Mouse (Mus musculus) kidney, adult 9 months (tissue): ENCODE results near the gene Slc51a.
A peak's percentile ranks its signal among the peaks of the same experiment; 100 is the strongest.
"Not testable (repeated sequence)": the region's sequence is repeated elsewhere in the genome, so short reads cannot be mapped to it uniquely, and the experiment has no call there.

ENCODE experiments used
- DNase-seq: peaks from one replicate; pipeline ENCODE4 v3.0.0; 2022

The Slc51a gene

DNA sequence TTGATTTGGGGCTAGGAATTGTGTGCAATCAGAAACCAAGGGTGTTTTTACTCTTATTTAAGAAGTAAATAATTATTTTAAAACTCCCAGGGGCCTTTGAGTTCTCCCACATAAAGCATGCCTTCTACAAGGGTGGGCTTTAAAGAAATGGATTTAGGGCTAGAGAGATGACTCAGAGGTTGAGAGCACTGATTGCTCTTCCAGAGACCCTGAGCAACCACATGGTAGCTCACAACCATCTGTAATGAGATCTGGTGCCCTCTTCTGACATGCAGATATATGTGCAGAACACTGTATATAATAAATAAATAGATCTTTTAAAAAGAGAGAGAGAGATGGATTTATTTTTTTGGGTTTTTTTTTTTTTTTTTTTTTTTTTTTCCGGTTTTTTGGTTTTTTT, 22.8 kb downstream of the Slc51a start:
- DNase-seq, result no peak

GRCm38 (mm10) chr16:32463426-32463825, 24.3 kb downstream of the Slc51a start:
- no peak for DNase-seq

DNA sequence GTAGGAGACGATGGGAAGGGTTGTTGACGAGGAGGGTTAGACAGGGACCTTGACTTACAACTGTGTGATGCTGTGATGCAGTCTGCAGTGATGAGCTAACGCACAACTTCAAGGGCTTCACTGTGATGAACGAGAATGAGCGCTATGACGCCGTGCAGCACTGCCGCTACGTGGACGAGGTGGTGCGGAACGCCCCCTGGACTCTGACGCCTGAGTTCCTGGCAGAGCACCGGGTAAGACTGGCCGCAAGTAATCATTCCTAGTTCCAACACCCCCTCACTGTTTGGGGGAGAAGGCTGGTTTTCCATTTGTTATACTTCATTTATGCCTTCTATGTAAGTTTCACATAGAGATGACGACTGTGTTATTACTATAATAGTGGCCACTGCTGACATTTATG, 24.7 kb downstream of the Slc51a start:
- DNase-seq, result no peak

- DNase-seq, result no peak
These were observed 26.0 kb downstream of the Slc51a start for GRCm38 (mm10) chr16:32461713-32462112.

- no peak for DNase-seq
These were observed 27.2 kb downstream of the Slc51a start for GRCm38 (mm10) chr16:32460518-32460917.

DNA sequence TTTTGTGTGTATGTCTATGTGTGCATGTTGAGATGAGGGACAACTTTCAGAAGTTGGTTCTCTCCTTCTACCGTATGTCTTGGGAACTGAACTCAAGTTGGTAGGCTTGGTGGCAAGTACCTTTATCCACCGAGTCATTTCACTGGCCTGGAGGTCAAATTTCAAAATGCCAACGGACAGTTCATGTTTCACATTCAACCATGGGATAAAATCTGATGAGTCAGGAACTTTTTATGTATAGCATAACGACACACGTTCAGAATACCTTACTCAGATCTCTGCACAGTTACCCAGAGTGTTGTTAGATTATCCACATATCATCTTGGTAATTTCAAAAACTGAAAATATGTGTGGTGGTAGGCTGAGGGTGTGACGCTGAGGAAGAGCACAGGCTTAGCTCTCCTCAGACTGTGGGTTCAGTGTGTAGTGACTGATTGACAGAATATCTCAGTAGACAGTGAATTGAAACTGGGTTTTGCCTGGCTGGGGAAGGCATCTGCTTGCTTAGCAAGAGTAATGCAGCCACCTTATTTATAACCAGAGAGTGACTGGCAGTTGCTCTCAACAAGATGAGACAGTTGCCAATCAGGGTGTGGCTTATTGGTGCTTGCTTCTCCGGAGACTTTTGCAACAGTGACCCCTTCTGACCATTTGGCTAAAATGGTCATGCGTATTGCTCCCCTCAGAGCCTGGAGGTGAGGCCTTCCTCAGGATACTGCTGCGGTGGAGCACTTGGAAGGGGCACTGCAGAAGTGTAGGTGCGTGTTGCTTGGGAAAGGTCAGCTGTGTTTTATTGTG, 29.9 kb downstream of the Slc51a start:
- DNase-seq, result peak; percentile 94

DNA sequence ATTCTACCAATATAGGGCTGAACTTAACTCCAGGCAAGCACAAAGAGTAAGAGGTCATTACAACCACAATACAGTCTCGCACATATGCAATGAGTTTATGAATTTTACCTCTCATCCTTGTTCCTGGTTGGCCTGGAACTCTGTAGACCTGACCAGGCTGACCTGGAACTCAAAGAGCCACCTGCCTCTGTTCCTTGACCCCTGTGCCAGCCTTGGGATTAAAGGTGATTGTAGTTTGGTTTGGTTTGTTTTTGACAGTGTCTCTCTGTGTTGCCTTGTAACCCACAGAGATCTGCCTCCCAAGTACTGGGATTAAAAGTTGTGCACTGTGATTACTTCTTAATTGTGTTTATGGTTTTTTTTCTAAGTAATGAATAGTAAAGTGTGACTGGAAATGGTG, 30.9 kb downstream of the Slc51a start:
- peak; percentile 58 for DNase-seq

DNA sequence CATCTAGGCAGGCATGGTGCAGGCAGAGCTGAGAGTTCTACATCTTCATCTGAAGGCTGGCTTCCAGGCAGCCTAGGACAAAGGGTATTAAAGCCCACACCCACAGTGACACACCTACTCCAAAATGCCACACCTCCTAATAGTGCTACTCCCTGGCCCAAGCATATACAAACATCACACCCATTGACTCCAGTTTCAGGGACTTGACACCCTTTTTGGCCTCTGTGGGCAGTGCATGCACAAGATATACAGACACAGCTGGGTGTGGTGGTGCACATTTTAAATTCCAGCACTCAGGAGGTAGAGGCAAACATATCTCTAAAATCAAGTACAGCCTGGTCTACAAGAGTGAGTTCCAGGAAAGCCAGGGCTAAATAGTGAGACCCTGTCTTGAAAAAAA, 31.6 kb downstream of the Slc51a start:
- DNase-seq, result no peak

- no peak for DNase-seq
These were observed 33.0 kb downstream of the Slc51a start for GRCm38 (mm10) chr16:32454646-32455045.

GRCm38 (mm10) chr16:32453102-32453501, 34.6 kb downstream of the Slc51a start:
- no peak for DNase-seq

DNA sequence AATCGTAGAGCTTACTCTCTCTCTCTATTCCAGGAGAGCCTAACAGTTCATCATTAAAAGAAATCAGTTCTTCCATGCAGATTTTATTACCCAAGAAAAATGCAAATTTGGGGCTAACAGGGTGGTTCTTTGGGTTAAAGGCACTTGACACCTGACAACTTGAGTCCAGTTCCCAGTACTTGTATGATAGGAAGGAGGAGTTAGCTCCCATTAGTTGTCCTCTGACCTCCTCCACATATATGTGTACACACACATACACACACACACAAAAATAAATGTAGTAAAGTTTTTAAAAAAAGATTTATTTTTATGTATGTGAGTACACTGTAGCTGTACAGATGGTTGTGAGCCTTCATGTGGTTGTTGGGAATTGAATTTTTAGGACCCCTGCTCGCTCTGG, 37.5 kb downstream of the Slc51a start:
- no peak for DNase-seq

- DNase-seq, result no peak
These were observed 38.0 kb downstream of the Slc51a start for GRCm38 (mm10) chr16:32449665-32450064.

GRCm38 (mm10) chr16:32446563-32447138, 41.0 kb downstream of the Slc51a start:
- no peak for DNase-seq

DNA sequence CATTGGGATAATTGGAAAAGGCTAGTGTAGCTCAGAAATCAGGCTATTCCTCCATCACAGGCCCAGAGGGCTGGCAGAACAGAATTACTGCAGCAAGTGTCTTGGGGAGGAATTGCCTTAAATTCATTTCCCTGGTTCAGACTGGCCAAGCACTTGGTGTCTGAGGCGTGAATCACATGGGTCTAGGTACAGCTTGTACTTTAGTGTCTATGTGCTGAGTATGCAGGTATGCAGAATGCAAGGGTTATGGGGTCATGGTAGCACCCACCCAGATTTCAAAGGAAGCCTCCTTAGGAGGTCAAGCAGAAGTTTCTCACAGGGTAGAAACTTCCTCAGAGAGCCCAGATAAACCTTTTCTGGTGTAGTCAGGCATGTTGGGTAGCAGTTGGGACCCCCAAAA, 42.1 kb downstream of the Slc51a start:
- peak; percentile 54 for DNase-seq

- DNase-seq, result not testable (repeated sequence)
These were observed 43.1 kb downstream of the Slc51a start for GRCm38 (mm10) chr16:32444615-32445014.

GRCm38 (mm10) chr16:32441432-32441831, 46.2 kb downstream of the Slc51a start:
- DNase-seq, result no peak

GRCm38 (mm10) chr16:32437266-32437665, 50.4 kb downstream of the Slc51a start:
- no peak for DNase-seq

GRCm38 (mm10) chr16:32436657-32437056, 51.0 kb downstream of the Slc51a start:
- no peak for DNase-seq

GRCm38 (mm10) chr16:32434691-32435090, 53.0 kb downstream of the Slc51a start:
- DNase-seq, result no peak

GRCm38 (mm10) chr16:32434066-32434465, 53.6 kb downstream of the Slc51a start:
- no peak for DNase-seq

GRCm38 (mm10) chr16:32433138-32433537, 54.5 kb downstream of the Slc51a start:
- no peak for DNase-seq

GRCm38 (mm10) chr16:32431926-32432325, 55.8 kb downstream of the Slc51a start:
- no peak for DNase-seq

GRCm38 (mm10) chr16:32431047-32431591, 56.6 kb downstream of the Slc51a start:
- DNase-seq, result no peak

GRCm38 (mm10) chr16:32430474-32431046, 57.1 kb downstream of the Slc51a start, which contains the start of gene Pcyt1a:
TSS of gene Pcyt1a (plus strand) at chr16:32430921.
- DNase-seq, result peak; percentile 96
